Mouse (Mus musculus) Patski (cell line): ENCODE results near the gene Samd4b. TPM values are rescaled to one million over a fixed set of nuclear protein-coding genes. Genes with fewer than 3 reads are reported as not detected.

Experiments
- ATAC-seq: fragments of 100-300 bp; one replicate; pipeline ENCODE4 v1.8.0; 2021
- CTCF ChIA-PET: fragments of 350-600 bp; sonication (Branson Sonifier 250); formaldehyde crosslinking; loops from one replicate; lab custom pipeline; 2022; ENCODE audit warnings: inconsistent platforms; lab: Charles Lee
- POLR2A ChIA-PET: fragments of 350-600 bp; sonication (Branson Sonifier 250); formaldehyde crosslinking; loops from one replicate; lab custom pipeline; 2022; ENCODE audit warnings: antibody characterized with exemption, inconsistent platforms; lab: Charles Lee
- DNase-seq: peaks from one replicate; pipeline ENCODE4 v3.0.0-alpha.2; 2011; ENCODE audit warnings: low read depth, low spot score
- H3K27me3 ChIP-seq: fragments of 371-371 bp; one replicate; pipeline ENCODE4 v1.5.1; 2021
- CTCF ChIP-seq: fragments of 100-300 bp; IDR thresholded peaks from one replicate; pipeline ENCODE4 v1.5.1; 2021
- in situ Hi-C: fragments of 300-500 bp; cut with MboI; formaldehyde crosslinking; loops from 3 replicates; pipeline ENCODE4 v1.11.1; 2018; ENCODE audit warnings: low pct_unique_long_range_greater_than_20kb, mixed read lengths
- polyA plus RNA-seq: library from polyadenylated mRNA; unstranded; gene quantifications from one replicate; pipeline ENCODE4 v1.2.3, GENCODE M21; 2021

Samd4b gene
- polyA plus RNA-seq, 1 experiment from 2014 or later: 79.6 TPM

DNA sequence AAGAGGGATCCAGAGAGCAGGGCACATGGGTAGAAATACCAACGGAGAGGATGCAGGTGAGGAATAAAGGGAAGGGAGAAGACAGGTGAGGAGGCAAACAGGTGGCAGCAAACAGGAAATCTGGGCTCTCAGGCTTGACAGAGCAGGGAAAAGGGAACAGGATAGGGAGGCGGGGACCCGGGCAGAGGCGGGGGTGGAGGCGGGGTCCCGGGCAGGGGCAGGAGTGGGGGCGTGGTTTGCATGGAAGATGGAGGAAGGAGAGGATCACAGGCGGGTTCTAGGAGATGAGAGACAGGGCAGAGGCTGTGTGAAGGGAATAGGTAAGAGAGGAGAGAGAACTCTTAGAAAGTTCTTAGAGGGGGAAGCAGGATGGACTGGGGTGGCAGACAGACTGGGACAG, 119.1 kb downstream of the Samd4b start:
- peaks cover 13% of the 10 kb centered on the region for H3K27me3 ChIP-seq
- no peak for TF ChIP-seq CTCF
- ATAC-seq (no peak), DNase-seq (no peak)
- CTCF ChIA-PET: no interaction called here
- in situ Hi-C loops: loop anchor here (25.0 kb wide), 1 partner anchor 1083 kb away; no protein-coding TSS in a partner anchor
- POLR2A ChIA-PET: no interaction called here

DNA sequence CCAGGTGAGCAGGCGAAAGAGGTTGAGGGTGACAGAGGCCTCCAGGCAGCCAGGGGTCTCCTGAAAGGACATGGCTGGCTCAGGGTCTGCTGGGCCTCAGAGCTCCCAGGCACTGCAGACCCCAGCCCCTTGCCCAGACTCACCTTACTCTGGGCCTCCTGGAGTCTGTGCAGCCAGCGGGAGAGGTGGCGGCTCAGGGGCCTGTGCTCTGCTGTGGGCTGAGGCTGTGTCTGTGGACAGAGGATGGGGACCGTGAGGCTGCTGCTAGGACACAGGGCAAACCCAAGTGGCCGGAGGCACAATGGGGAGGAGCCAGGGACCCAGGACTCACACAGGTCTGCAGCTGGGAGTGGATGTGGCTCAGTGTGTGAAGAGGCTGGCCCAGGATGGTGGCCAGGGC, 120.6 kb downstream of the Samd4b start:
- TF ChIP-seq CTCF: no peak
- in situ Hi-C loops: loop anchor here (25.0 kb wide), 1 partner anchor 1085 kb away; no protein-coding TSS in a partner anchor
- H3K27me3 ChIP-seq: peaks cover 16% of the 10 kb centered on the region
- ATAC-seq (no peak), DNase-seq (no peak)
- POLR2A ChIA-PET: no interaction called here
- CTCF ChIA-PET: no interaction called here

DNA sequence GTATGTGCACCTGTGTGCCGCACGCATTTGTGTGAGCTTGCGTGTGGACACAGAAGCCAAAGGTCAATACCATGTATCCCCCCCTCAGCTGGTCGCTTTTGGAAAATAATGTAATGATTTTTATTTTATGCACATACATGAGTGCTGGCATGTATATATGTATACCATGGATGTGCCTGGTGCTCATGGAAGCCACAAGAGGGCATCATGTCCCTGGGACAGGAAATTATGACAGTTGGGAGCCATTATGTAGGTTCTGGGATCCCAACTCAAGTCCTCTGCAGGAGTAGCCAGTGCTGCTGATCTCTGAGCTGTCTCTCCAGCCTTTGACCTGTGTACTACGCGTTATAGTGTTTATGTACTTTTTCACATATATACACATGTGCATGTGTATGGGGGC, 121.8 kb downstream of the Samd4b start:
- ATAC-seq (no peak), DNase-seq (no peak)
- H3K27me3 ChIP-seq: peaks cover 28% of the 10 kb centered on the region
- no peak for TF ChIP-seq CTCF
- ChIA-PET POLR2A (interaction anchor here (0.6 kb wide), 1 partner anchor 110 kb away, joined by 3 read pairs; no protein-coding TSS in a partner anchor), CTCF (interaction anchor here (1.4 kb wide), 1 partner anchor 92 kb away, joined by 4 read pairs; no protein-coding TSS in a partner anchor)
- in situ Hi-C loops: loop anchor here (25.0 kb wide), 1 partner anchor 1086 kb away; no protein-coding TSS in a partner anchor

DNA sequence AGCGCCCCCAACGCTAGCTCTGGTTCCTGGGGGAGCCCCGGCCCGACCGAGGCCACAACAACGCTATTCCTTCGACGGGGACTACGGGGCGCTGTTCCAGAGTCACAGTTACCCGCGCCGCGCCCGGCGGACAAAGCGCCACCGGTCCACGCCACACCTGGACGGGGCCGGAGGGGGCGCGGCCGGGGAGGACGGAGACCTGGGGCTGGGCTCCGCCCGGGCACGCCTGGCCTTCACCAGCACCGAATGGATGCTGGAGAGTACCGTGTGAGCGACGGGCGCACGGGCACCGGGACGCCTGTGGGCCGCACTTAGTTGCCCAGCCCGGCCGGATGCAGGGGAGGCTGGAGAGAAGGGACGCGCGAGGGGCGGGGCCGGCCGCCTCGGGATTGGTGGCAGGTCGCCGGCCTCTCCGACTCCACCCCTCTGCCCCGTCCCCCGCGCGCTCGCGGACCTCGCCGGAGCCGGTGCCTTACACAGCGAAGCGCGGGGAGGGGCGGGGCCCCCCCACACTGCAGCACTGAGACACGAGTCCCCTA, 130.7 kb downstream of the Samd4b start:
- no peak for ATAC-seq
- TF ChIP-seq CTCF: no peak
- peaks cover 20% of the 10 kb centered on the region for H3K27me3 ChIP-seq
- POLR2A ChIA-PET: no interaction called here
- CTCF ChIA-PET: no interaction called here
- no peak for DNase-seq
- in situ Hi-C loops: no loop called here

DNA sequence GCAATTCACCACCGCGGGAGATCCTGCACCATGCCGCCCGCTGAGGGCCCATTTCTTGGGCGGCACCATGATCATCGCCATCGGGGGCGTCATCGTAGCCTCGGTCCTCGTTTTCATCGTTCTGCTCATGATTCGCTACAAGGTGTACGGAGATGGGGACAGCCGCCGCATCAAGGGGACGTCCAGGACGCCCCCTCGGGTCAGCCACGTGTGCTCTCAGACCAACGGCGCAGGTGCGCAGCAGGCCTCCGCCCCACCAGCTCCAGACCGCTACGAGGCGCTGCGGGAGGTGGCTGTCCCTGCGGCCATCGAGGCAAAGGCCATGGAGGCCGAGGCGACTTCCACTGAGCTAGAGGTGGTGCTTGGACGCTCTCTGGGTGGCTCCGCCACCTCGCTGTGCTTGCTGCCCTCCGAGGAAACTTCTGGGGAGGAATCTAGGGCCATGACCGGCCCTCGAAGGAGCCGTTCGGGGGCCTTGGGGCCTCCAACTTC, 131.2 kb downstream of the Samd4b start:
- peaks cover 15% of the 10 kb centered on the region for H3K27me3 ChIP-seq
- ChIA-PET POLR2A (no interaction called here), CTCF (no interaction called here)
- no peak for ATAC-seq
- DNase-seq: no peak
- TF ChIP-seq CTCF: no peak
- in situ Hi-C loops: no loop called here

DNA sequence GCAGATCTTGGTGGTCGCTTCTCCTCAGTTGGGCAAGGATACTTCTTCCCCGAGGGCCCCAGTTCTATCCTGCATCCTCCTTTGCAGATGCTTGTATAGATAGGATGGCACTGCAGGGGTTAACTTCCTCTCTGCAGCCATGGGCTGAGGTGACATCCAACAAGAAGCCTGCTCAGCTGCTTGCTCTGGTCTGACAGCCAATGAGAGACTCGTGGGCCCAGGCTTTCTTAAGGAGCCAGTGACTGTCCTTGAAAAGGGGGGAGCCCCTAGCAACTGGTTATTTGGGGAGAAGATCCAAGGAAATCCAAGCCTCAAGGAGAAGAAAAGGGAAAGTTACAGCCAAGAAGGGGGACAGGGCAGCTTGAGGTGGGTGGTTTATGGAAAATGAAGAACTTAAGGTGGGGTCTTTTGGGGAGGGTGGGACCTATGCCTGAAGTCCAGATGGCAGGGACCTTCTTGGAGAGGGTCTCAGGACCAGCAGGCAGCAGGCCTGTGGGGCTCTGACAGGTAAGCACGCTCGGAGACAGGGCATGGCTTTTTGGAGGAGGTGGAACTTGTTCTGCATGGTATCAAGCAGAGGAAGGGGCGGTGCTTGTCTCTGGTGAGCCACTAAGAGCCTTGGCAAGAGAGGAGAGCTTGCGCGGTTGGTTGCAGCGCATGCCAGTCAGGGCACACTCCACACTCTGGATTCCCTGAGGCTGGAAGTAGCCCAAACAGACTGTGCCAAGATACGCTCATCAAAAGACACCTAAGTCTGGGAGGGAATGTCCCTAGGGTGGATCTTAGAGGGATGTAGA, 133.3 kb downstream of the Samd4b start:
- ChIA-PET CTCF (interaction anchor here (1.5 kb wide), 1 partner anchor 63 kb away, joined by 3 read pairs; no protein-coding TSS in a partner anchor), POLR2A (no interaction called here)
- TF ChIP-seq CTCF: no peak
- DNase-seq: no peak
- peaks cover 6% of the 10 kb centered on the region for H3K27me3 ChIP-seq
- no peak for ATAC-seq
- in situ Hi-C loops: no loop called here

DNA sequence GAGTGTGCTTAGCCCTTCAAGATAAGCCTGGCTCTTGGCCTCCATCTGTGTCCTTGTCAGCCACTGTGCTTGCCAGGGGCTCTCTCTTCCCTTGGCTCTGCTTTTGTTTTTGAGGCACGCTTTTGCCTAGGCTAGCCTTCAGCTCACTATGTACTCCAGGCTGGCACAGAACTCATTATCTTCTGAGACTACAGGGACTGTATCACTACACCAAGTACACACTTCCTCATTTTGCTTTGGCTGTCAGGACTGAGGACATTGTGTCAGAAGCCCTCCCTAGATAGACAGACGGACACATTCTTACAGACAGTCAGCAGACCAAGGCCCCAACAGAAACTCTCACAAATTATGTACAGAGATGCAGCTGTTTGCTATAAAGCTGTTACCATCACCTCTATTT, 135.2 kb downstream of the Samd4b start:
- no peak for TF ChIP-seq CTCF
- in situ Hi-C loops: no loop called here
- no peak for ATAC-seq
- POLR2A ChIA-PET: interaction anchor here (0.6 kb wide), 1 partner anchor 26 kb away, joined by 7 read pairs; no protein-coding TSS in a partner anchor
- peaks cover 6% of the 10 kb centered on the region for H3K27me3 ChIP-seq
- CTCF ChIA-PET: no interaction called here
- no peak for DNase-seq

DNA sequence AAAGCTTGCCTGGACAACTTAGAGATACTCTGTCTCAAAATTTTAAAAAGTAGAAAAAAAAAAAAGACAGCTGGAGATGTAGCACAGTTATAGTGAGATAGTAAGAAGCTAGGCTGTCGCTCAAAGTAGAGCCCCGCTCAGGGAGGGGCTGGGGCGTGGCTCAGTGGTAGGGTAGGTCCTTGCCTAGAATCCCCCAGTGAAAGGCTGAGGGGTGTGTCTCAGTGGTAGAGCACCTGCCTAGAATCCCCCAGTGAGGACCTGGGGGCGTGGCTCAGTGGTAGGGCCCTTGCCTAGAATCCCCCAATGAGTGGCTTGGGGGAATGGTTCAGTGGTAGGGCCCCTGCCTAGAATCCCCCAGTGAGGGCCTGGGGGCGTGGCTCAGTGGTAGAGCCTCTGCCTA, 137.6 kb downstream of the Samd4b start:
- ATAC-seq (no peak), DNase-seq (no peak)
- CTCF ChIA-PET: no interaction called here
- POLR2A ChIA-PET: no interaction called here
- TF ChIP-seq CTCF: no peak
- in situ Hi-C loops: no loop called here
- no peaks in the 10 kb centered on the region for H3K27me3 ChIP-seq

DNA sequence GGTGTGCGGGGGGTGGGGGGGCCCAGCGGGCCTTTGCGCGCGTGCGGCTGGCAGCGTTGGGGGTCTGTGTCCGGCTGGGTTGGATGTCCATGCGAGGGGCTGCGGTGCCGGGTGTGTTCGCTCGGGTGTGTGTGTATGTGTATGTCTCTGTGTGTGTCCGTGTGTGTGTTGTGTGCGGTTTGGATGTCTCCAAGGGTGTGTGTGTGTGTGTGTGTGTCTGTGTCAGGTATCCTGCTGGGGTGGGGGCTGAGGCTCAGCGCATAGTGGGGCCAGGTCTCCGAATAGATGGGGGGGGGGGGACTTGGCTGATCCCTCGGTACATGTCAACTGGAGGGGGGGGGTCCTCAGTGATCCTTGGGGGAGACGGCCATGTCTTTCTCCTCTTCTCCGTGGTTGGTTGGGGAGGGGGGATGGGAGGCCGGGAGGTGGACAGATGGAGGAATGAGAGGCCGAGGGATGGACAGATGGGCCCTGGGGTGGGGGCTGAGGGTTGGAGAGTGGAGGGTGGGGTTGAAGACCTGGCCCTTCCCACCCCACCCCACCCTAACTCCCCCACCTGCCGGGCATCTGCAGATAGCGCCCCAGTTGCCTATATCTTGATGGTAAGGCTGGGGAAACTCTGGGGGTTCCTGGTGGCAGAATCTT, 145.5 kb downstream of the Samd4b start:
- no peak for DNase-seq
- ATAC-seq: no peak
- no peaks in the 10 kb centered on the region for H3K27me3 ChIP-seq
- ChIA-PET POLR2A (no interaction called here), CTCF (no interaction called here)
- in situ Hi-C loops: no loop called here
- no peak for TF ChIP-seq CTCF

DNA sequence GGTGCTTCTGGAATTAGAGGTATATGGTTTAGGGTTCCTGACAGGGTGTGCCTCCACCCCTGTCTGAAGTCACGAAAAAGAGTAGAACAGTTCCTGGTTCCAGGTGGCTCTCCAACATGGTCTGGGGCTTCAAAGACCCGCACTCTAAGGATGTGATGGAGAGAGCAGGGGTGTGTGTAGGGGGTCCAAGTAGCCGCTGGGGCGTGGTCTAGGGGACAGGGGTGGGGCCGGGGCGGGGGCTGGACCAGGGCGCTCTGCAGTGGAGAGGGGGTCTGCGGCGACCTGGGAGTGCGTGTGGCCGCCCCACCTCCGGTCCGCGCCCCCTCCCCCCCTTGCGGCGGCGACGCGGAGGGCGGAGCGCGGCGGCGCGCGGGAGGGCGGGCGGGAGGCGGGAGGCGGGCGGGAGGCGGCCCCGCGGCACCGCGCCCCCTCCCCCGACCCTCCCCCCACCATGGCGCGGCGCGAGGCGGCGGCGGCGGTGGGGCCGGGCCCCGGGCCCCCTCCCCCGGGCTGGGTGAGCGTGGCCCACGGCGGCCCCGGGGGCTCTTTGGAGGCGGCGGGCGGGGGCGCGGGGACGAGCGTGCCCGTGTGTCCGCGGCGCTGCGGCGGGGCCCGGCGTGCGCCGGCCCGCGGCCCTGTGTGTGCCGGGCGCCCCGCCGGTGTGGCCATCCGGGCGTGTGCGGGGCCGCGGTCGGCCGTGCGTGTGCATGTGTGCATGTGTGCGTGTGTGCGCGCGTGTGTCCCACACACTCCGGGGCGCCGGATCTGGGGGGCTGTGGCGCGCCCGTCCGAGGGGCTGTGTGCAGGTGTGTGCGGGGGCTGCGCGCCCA, 146.2 kb downstream of the Samd4b start, which contains the start of gene Lrfn1:
TSS of gene Lrfn1 (plus strand) at position 450 of the 830 bp plus-strand sequence.
- CTCF ChIA-PET: no interaction called here
- in situ Hi-C loops: no loop called here
- no peaks in the 10 kb centered on the region for H3K27me3 ChIP-seq
- TF ChIP-seq CTCF: no peak
- POLR2A ChIA-PET: no interaction called here
- ATAC-seq (no peak), DNase-seq (no peak)
